Mouse (Mus musculus): ENCODE measurements around the gene 2510039O18Rik.

DNA sequence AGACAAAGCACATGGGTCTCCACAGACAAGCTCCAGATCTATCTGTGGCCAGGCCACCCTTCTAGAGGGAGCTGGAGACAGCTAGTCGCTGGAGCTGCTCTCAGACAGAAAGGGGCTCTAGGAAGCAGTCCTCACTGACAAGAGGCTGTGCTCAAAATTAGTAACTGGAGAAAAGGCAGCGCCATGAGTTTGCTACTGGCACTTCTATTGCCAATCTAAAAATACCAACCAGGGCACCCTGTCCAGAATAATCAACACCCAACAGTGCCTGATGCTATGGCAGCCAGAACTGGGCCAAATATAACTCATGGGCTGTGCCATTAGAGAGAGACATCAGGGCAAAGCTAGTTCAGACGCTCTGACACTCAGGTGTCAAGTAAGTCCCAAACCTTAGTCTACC is 43.3 kb upstream of the 2510039O18Rik start:
- TF ChIP-seq CTCF (IDR thresholded peaks at IDR 0.05; ENCODE audit: control insufficient read depth, insufficient read depth, low read length) (no peak), POLR2A (IDR thresholded peaks at IDR 0.05; ENCODE audit: borderline replicate concordance, control insufficient read depth, low read depth, low read length) (no peak)
